Mouse (Mus musculus) stomach, postnatal 0 days (tissue): Measurements from ENCODE around the gene Mrc2. TPM values are rescaled to one million over a fixed set of nuclear protein-coding genes. Genes with fewer than 3 reads are reported as not detected.

Experiments used
- ATAC-seq: fragments of 200-750 bp; cut with Nextera tagmentation; 2 replicates; pipeline ENCODE4 v1.8.0; 2017; ENCODE audit not compliant: low FRiP score, low TSS enrichment
- DNase-seq: peaks from one replicate; pipeline ENCODE4 v3.0.0-alpha.2; 2016; ENCODE audit warnings: low spot score
- H3K27ac ChIP-seq: fragments of 300-500 bp; sonication (generic); replicated peaks from 2 replicates; pipeline ENCODE4 v1.5.1; 2014; ENCODE audit warnings: mild to moderate bottlenecking, control low read depth
- H3K27me3 ChIP-seq: fragments of 300-500 bp; sonication (generic); 2 replicates; pipeline ENCODE4 v1.6.1; 2014; ENCODE audit warnings: low read length; ENCODE audit not compliant: control insufficient read depth, insufficient read depth
- H3K36me3 ChIP-seq: fragments of 300-500 bp; sonication (generic); 2 replicates; pipeline ENCODE4 v1.6.1; 2014; ENCODE audit warnings: low read length, mixed read lengths; ENCODE audit not compliant: control insufficient read depth, insufficient read depth
- H3K4me1 ChIP-seq: fragments of 300-500 bp; sonication (generic); replicated peaks from 2 replicates; pipeline ENCODE4 v1.6.1; 2014; ENCODE audit warnings: antibody characterized with exemption; ENCODE audit not compliant: control insufficient read depth, insufficient read depth
- H3K4me2 ChIP-seq: fragments of 300-500 bp; sonication (generic); replicated peaks from 2 replicates; pipeline ENCODE4 v1.6.1; 2014; ENCODE audit warnings: low read depth, mild to moderate bottlenecking, control low read depth, moderate library complexity
- H3K4me3 ChIP-seq: fragments of 300-500 bp; sonication (generic); 2 replicates; pipeline ENCODE4 v1.5.1; 2014; ENCODE audit warnings: low read depth, low read length, control low read depth
- H3K9ac ChIP-seq: fragments of 300-500 bp; sonication (generic); 2 replicates; pipeline ENCODE4 v1.6.1; 2014; ENCODE audit warnings: mild to moderate bottlenecking, low read length, control low read depth, mixed read lengths
- H3K9me3 ChIP-seq: fragments of 300-500 bp; sonication (generic); 2 replicates; pipeline ENCODE4 v1.6.1; 2016; ENCODE audit warnings: low read length; ENCODE audit not compliant: control insufficient read depth
- CTCF ChIP-seq: IDR thresholded peaks from 2 replicates; pipeline ENCODE4 v1.5.1; 2016; ENCODE audit warnings: antibody characterized with exemption, low read depth, mild to moderate bottlenecking, moderate library complexity
- EP300 ChIP-seq: optimal IDR thresholded peaks from 2 replicates; pipeline ENCODE3; 2016; ENCODE audit warnings: antibody characterized with exemption
- WGBS: fragments of 180-500 bp; shearing (Covaris S2); extraction: QIAGEN DNeasy Blood & Tissue Kit; methylation state at CpG from one replicate; pipeline ENCODE4 v1.1.7; 2014; 5-methylcytosine and 5-hydroxymethylcytosine counted together
- polyA plus RNA-seq: library from polyadenylated mRNA; unstranded; fragments of >200 nt; fragmentation: Nextera tagmentation; extraction: Ambion mirVana; gene quantifications from 2 replicates; pipeline ENCODE4 v1.2.1, GENCODE M21; 2015

The Mrc2 gene
- polyA plus RNA-seq, 1 experiment from 2014 or later = 2.9 TPM

DNA sequence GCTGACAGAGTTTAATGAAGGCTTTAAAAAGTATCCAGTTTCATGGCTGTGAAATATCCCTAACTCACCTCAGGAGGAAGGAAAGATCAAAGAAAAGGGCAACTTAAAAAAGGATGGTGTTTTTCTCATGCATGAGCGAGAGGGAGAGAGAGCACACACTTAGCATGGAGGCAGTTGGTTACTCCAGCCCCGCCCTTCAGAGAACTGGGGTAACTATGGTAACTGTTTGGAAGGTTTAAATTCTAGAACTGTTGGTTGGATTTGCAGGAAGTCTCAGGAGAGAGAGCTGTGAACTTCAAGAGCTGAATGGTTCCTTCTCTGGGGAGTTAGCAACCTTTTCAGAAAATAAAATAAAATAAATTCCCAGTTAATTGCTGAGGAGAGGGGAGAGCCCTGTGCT is 96.2 kb downstream of the Mrc2 start:
- no peaks in the 10 kb centered on the region for H3K36me3 ChIP-seq
- H3K4me3 ChIP-seq = no peak overlapping the region
- 43% methylated on average over 2 of the region's 2 CpGs for WGBS
- TF ChIP-seq EP300 = no peak
- no peak for TF ChIP-seq CTCF
- no peaks in the 10 kb centered on the region for H3K4me1 ChIP-seq
- H3K9ac ChIP-seq = no peak overlapping the region
- DNase-seq = no peak
- no peaks in the 10 kb centered on the region for H3K27me3 ChIP-seq
- H3K9me3 ChIP-seq = no peaks in the 10 kb centered on the region
- no peak overlapping the region for H3K4me2 ChIP-seq
- H3K27ac ChIP-seq = no peak overlapping the region
- ATAC-seq = no peak

DNA sequence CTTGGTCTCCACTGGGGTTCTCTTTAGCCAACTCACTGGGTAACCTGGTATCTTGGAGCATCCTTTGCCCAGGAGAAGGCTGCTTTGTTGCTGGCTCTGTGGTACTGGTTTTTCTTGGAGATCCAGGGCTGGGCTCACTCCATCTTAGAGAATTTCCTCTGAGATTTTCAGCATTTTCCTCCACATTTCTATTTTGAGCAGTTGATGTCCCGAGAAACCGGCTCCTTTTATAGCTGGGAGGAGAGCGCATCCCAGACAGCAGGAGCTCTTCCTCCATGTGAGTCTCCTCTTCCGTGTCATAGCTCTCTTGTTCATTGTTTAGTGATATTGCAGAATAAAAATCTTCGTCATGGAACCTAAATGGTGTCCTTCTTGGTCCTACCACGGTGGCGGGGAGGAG is 97.8 kb downstream of the Mrc2 start:
- Histone ChIP-seq H3K36me3 (no peaks in the 10 kb centered on the region), H3K9ac (no peak overlapping the region), H3K27ac (no peak overlapping the region), H3K27me3 (no peaks in the 10 kb centered on the region), H3K4me2 (no peak overlapping the region), H3K9me3 (no peaks in the 10 kb centered on the region), H3K4me1 (no peaks in the 10 kb centered on the region), H3K4me3 (no peak overlapping the region)
- ATAC-seq (no peak), DNase-seq (no peak)
- TF ChIP-seq CTCF (no peak), EP300 (no peak)
- 88% methylated on average over 7 of the region's 7 CpGs for WGBS

Other genes starting within 250 kb of the Mrc2 start
- gene Efcab3, start 229.1 kb upstream of the Mrc2 start, polyA plus RNA-seq = 0.12 TPM in 1 of 2 replicates, not detected in the other
- 14.9 and 15.0 TPM in 2 replicates for gene Mettl2, start 166.2 kb upstream of the Mrc2 start, polyA plus RNA-seq
- not detected in 2 replicates for gene Gm10842, start 145.8 kb upstream of the Mrc2 start, polyA plus RNA-seq
- gene Tlk2, start 113.8 kb upstream of the Mrc2 start, polyA plus RNA-seq = 7.4 and 8.4 TPM in 2 replicates
- gene March10, start 164.1 kb downstream of the Mrc2 start, polyA plus RNA-seq = not detected in 2 replicates